Mouse (Mus musculus): ENCODE measurements around the gene Tpm1.

Gene Tpm1

DNA sequence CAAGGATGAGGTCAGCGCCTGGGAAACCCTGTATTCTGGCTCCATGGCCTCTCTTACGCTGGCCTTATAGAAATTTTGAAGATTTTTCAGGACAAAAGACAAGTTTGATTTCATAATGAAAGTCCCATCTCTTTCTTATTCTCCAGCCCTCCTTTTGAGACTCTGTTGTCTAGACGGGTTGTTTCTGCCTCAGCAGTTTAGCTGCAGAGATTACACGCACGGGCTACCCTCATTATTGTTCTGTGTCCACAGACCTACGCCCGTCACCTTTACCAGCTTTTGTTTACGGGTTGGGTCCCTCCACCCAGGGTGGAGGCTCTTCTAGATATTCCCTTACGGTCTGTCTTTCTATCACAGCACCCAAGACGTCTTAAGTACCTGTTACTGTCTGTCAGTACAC is 9.3 kb downstream of the Tpm1 start:
- CTCF ChIA-PET, result no interaction called here
- POLR2A ChIA-PET, result interaction anchor here in 3 of 4 experiments (1.0 to 1.7 kb wide), 4 partner anchors 14 to 36 kb away, joined by 3 to 7 read pairs (median 4); no protein-coding TSS in a partner anchor

DNA sequence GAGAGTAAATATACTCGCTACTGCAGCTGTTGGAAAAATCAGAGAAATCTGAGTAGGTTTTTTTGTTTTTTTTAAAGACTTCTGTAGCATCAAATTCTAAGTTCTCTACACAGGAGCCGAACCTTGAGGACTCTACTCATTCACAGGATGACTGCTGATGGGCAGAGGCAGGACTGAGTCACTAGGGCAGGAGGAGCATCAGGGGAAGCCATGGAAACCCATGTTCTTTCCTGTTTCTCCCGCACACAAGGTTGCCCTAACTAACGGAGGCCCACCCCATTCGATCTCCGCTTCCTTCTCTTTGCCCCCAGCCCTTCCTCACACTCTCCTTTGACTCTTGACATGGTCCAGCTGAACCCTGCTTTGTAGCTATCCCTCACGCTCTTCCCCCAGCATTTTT is 10.5 kb downstream of the Tpm1 start:
- ChIA-PET CTCF (interaction anchor here in 2 of 4 experiments (0.6 kb wide), 2 partner anchors 12 to 37 kb away, joined by 3 to 4 read pairs; no protein-coding TSS in a partner anchor), POLR2A (interaction anchor here in 1 of 4 experiments (1.7 kb wide), 1 partner anchor 35 kb away, joined by 4 read pairs; no protein-coding TSS in a partner anchor)

DNA sequence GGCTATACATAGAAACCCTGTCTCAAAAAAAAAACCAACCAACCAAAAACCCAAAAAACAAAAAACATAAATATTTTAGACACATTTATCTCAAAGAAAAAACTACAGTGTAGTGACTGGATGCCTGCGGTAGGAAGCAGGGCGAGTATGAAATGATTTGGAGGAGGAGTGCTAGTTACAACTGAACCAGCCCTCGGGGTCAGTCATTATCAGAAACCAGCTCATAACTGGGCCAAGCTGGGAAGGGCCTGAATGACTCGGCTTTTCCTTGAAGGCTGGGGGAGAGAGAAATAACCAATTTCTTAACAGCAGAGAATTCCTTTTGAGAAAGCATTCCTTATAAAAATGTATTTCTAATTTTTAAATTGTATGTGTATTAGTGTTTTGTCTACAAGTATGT is 11.5 kb downstream of the Tpm1 start:
- POLR2A ChIA-PET, result interaction anchor here in 2 of 4 experiments (0.8 to 2.8 kb wide), 6 partner anchors 14 to 38 kb away, joined by 3 to 10 read pairs (median 4); no protein-coding TSS in a partner anchor
- CTCF ChIA-PET, result no interaction called here

DNA sequence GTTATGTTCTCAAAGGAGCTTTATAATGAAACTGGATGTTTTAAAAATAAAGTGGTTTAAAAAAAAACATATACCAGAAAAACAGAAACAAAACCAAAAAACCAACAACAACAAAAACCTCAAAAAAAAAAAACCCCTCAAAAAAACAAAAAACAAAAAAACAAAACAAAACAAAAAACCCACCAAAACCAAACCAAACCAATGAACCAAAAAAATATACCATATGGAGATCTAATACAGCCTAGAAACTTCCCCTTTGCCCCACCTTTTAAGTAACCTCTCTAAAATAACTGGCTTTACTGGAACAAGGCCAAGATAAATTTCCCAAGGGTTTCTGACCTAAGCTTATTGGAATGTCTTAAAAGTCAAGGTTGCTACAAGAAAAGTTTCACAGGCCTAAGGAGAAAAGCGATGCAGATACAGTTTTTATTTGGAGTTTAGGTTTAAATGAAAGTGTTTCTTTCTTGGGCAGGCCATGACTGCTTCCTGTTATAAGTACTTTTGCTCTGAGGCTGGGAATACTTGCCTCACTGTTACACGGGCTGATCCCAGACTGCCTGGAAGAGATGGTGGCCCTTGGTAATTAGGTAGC is 12.6 kb downstream of the Tpm1 start:
- POLR2A ChIA-PET, result interaction anchor here in 3 of 4 experiments (0.7 to 2.8 kb wide), 10 partner anchors 9 to 123 kb away, joined by 3 to 10 read pairs (median 4); partner anchors contain the start of gene Rps27l (in 1 of the 3)

DNA sequence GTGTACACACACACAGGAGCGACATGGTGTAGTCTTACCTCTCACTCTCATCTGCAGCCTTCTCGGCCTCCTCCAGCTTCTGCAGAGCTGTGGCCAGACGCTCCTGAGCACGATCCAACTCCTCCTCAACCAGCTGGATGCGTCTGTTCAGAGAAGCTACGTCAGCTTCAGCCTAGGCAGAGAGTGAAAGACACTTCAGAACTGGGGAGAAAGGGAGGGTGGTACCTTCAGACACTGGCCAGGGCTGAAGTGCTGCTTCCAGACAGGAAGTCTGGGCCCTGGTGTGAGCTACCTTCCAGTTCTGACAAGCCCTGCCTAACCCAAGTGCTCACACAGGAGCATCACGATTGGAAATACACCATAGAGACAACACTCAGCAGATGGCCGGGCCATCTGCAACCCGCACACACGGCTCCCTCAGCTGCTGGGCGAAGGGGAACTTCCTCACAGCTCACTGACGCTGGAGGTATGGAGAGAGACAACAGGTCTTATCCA is 13.2 kb downstream of the Tpm1 start:
- POLR2A ChIA-PET, result interaction anchor here in 2 of 4 experiments (0.9 to 2.8 kb wide), 8 partner anchors 8 to 91 kb away, joined by 3 to 10 read pairs (median 4); partner anchors contain the start of gene Rps27l (in 1 of the 2)
- CTCF ChIA-PET, result interaction anchor here in 3 of 4 experiments (0.5 to 2.0 kb wide), 7 partner anchors 8 to 931 kb away, joined by 3 to 7 read pairs (median 3); no protein-coding TSS in a partner anchor

More for the DNA sequence above, 12.6 kb downstream of the Tpm1 start:
- CTCF ChIA-PET, result interaction anchor here in 1 of 4 experiments (0.7 to 1.4 kb wide), 2 partner anchors 35 to 533 kb away, joined by 3 to 4 read pairs; no protein-coding TSS in a partner anchor

DNA sequence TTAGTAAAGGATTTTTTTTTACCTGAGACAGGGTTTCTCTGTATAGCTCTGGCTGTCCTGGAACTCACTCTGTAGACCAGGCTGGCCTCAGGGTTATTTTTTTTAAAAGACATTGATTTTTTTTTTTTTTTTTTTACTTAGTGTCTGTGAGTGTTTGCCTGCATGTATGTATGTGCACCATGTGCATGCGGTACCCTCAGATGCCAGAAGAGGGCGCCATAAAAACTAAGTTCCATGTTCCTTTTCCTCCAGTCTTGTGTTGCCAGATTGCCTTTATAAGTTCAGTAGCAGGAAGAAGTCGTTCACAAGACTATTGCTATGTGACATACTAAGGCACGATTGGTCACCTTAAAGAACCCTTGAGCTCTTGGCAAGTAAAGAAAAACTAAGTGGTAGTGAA is 14.5 kb downstream of the Tpm1 start:
- POLR2A ChIA-PET, result interaction anchor here (0.7 to 3.7 kb wide), 5 partner anchors 9 to 791 kb away, joined by 3 to 26 read pairs (median 7); no protein-coding TSS in a partner anchor
- CTCF ChIA-PET, result interaction anchor here in 3 of 4 experiments (0.6 to 2.0 kb wide), 4 partner anchors 9 to 814 kb away, joined by 3 to 7 read pairs (median 4); no protein-coding TSS in a partner anchor

DNA sequence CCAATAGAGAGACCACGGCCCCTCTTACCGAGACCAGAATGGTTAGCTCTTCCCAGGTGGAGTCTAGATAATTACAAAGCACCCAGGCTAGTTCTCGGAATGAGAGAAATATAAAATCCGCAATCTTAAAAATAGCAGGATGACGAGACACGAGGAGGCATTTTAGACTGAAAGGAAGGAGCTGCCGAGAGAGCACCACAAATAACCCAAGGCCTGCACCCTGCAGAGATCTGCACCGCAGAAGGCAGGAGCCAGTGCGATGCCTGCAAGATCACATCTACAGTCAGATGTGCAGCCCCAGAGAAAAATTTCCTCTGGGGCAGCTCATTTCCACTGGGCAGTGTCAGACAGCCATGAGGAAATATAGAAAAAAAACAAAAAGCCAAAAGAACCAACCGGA is 16.2 kb downstream of the Tpm1 start:
- ChIA-PET POLR2A (interaction anchor here (0.9 to 3.7 kb wide), 14 partner anchors 9 to 55 kb away, joined by 3 to 26 read pairs (median 4); no protein-coding TSS in a partner anchor), CTCF (interaction anchor here in 3 of 4 experiments (0.6 to 2.7 kb wide), 6 partner anchors 10 to 78 kb away, joined by 3 to 12 read pairs (median 3); no protein-coding TSS in a partner anchor)

DNA sequence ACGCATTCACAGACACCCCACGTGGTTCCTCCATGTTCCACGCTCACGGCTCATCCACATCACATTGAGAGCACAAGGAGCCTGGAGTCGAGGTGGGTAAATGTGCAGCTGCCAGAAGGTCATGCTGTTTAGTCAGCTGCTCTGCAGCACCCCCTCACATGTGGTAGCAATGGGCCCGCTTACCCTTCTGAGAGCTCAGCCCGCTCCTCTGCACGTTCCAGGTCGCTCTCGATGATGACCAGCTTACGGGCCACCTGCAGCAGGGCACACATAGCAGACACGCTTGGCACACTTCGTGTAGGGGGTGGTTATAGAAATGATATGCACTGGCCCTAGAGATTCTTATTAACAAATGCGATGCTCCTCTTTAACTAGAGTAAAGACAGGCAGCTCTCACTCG is 16.6 kb downstream of the Tpm1 start:
- ChIA-PET POLR2A (interaction anchor here in 3 of 4 experiments (0.9 to 3.7 kb wide), 12 partner anchors 9 to 54 kb away, joined by 3 to 26 read pairs (median 4); no protein-coding TSS in a partner anchor), CTCF (interaction anchor here (0.6 to 2.7 kb wide), 7 partner anchors 11 to 78 kb away, joined by 3 to 12 read pairs (median 3); no protein-coding TSS in a partner anchor)

DNA sequence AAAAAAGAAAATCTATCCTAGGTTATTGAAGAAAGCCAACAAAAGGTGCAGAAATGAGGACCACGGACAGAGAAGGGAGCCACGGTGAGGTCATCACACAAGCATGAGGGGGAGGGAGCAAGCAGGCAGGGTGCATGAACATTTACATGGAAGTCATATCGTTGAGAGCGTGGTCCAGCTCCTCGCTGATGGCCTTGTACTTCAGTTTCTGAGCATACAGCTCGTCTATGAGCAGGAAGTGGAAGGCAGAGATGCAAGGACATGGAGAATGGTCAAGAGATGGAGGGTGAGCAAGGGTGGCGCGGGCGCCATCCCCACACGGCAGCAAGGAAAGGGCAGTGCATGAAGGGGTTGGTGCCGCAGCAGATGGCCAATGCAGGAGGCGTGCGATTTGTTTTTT is 19.7 kb downstream of the Tpm1 start:
- POLR2A ChIA-PET, result interaction anchor here in 1 of 4 experiments (1.7 kb wide), 1 partner anchor 14 kb away, joined by 6 read pairs; no protein-coding TSS in a partner anchor

DNA sequence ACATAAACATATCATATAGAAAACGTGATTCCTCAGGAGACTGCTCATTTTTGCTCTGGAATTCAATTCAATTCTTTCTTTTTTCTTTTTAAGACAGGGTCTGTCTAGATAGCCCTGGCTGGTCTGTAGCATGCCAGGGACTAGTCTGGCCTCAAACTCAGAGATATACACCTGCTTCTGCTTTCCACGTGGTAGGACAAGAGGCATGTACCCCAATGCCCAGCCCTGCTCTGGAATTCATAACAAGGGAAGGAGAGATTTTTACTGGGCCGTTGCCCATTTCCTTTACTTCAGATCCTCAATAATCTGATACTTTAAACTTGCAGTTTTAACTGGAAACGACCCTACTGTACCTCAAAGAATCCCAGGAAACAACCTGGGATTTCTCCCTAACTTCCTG is 20.3 kb downstream of the Tpm1 start:
- POLR2A ChIA-PET, result interaction anchor here in 1 of 4 experiments (1.2 to 1.6 kb wide), 2 partner anchors 18 to 27 kb away, joined by 4 read pairs; no protein-coding TSS in a partner anchor
- CTCF ChIA-PET, result no interaction called here

More for the DNA sequence above, 19.7 kb downstream of the Tpm1 start:
- CTCF ChIA-PET, result no interaction called here

DNA sequence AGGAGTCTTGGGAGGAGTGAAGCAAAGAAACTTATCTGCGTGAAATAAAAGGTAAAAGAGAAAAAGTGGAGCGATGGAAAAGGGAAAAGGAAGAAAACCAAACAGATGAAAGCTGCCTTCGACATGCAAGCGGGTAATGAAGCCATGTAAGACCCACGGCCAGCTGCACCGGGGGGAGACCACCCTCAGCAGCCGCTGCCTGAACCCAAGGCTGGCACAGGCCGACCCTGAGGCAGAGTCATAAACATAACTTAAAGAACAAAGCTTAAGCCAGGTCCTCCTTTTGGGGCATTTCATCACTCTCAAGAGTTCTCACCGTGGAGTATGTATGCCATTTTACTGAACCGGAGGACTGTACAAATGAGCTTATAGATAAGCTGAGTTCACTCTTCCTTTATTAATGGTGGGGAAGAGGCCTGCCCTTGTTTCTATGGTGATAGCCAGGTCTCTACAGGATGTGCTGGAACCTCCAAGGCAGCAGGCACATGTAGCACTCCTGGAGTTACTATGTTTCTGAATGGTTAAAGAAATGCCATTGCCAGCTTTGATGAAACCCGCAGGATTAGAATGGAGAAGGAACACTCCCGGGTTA is 21.0 kb downstream of the Tpm1 start:
- POLR2A ChIA-PET, result interaction anchor here in 2 of 4 experiments (1.2 to 1.6 kb wide), 4 partner anchors 8 to 27 kb away, joined by 4 read pairs; no protein-coding TSS in a partner anchor
- CTCF ChIA-PET, result interaction anchor here in 2 of 4 experiments (1.1 to 4.6 kb wide), 2 partner anchors 16 to 27 kb away, joined by 5 to 18 read pairs; no protein-coding TSS in a partner anchor

DNA sequence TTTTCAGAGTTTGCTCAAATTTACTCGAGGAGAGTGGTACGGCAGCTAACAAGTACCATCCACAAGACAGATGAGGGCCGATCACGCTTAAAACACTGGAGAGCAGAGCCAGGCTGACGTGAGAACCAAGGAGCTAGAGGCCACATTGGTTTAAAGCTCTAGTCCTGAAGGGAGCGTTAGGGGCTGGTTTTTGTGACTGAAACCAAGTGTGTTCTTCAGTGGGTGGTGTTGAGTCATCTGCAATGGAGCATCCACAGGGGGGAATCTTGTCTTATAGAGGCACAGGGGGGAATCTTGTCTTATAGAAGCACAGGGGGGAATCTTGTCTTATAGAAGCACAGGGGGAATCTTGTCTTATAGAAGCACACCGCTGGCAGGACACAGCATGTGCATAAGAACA is 22.3 kb downstream of the Tpm1 start:
- POLR2A ChIA-PET, result interaction anchor here (0.6 to 5.6 kb wide), 12 partner anchors 10 to 894 kb away, joined by 3 to 26 read pairs (median 4); no protein-coding TSS in a partner anchor
- CTCF ChIA-PET, result interaction anchor here in 1 of 4 experiments (0.8 to 4.6 kb wide), 2 partner anchors 17 to 25 kb away, joined by 3 to 18 read pairs; no protein-coding TSS in a partner anchor

DNA sequence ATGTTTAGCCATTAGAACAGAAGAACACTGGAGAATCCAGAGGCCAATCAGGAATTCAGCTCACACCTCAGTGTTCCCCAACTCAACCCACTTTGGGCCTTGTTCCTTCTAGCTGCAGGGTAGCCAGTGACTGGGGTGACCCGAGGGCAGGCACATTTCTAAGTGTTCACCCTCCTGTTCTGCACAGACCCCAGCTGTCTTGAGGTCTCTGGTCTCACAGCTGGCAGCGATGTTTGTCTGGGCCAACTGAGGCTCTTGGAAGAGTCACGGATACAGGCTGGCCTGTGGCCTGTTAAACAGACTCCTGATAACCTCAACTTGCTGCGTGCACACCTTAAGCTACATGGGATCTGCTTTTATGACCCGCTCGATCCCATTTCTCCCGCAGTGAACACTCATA is 23.1 kb downstream of the Tpm1 start:
- POLR2A ChIA-PET, result interaction anchor here in 3 of 4 experiments (0.6 to 5.6 kb wide), 8 partner anchors 14 to 290 kb away, joined by 3 to 26 read pairs (median 4); no protein-coding TSS in a partner anchor
- CTCF ChIA-PET, result interaction anchor here in 1 of 4 experiments (0.6 to 4.6 kb wide), 4 partner anchors 13 to 554 kb away, joined by 3 to 18 read pairs (median 4); no protein-coding TSS in a partner anchor

DNA sequence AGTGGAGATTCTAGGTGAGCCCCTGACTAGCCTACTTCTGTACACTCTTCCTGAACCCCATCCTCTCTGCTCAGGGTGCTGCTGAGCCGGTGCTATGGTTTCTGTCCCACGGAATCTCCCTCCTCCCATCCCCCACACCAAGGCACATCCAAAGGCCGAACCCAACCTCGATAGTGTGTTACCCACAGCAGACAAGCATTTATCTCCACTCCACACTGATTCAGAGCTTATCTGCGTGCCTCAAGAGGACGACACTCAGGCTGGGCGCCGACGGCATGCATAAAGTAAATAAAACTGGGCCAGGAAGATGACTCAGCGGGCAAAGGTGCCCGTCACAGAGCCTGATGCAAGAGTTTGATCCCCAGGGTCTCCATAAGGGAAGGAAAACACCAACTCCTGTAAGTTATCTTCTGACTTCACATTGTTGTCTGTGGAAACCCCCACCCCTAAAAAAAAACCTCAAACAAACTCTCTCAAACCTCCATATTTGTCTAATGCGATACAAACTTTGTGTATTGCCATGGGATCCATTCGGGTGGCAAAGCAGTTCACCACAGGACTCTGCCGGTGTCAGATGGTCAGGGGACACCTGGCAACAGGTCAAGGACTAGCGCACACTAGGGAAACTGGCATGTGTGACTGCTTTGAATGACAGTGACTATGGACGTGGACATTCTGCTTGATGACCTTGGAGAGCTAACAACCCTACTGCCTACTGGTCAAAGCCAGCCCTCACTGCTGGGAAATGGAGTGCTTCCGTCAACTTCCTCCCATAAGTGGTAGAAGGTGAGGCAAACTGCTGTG is 24.1 kb downstream of the Tpm1 start:
- ChIA-PET POLR2A (interaction anchor here in 3 of 4 experiments (0.9 to 5.6 kb wide), 7 partner anchors 7 to 185 kb away, joined by 3 to 26 read pairs (median 7); no protein-coding TSS in a partner anchor), CTCF (interaction anchor here in 2 of 4 experiments (0.5 to 4.6 kb wide), 4 partner anchors 19 to 553 kb away, joined by 3 to 18 read pairs (median 5); no protein-coding TSS in a partner anchor)

DNA sequence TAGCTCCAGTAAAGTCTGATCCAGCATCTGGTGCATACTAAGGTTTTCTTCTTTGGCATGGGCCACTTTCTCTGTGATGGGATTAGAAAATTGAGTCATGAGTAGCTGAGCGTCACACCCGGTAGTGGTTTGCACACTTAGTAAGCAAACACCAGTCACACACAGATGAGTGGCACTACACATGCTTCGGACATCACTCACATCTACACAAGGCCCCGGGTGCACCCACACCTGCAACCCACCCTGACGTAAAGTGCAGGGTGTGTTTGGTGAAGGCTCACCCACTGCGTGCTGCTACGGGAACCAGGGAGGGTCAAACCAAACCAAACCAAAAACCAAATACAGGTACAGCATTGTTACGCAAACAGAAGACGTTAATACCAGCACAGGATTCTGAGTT is 25.8 kb downstream of the Tpm1 start:
- ChIA-PET CTCF (interaction anchor here in 2 of 4 experiments (0.6 to 4.6 kb wide), 4 partner anchors 21 to 24 kb away, joined by 3 to 18 read pairs (median 4); no protein-coding TSS in a partner anchor), POLR2A (interaction anchor here (0.6 to 5.6 kb wide), 13 partner anchors 9 to 1563 kb away, joined by 3 to 26 read pairs (median 7); partner anchors contain the start of gene Spg21 (in 1 of the 4))

DNA sequence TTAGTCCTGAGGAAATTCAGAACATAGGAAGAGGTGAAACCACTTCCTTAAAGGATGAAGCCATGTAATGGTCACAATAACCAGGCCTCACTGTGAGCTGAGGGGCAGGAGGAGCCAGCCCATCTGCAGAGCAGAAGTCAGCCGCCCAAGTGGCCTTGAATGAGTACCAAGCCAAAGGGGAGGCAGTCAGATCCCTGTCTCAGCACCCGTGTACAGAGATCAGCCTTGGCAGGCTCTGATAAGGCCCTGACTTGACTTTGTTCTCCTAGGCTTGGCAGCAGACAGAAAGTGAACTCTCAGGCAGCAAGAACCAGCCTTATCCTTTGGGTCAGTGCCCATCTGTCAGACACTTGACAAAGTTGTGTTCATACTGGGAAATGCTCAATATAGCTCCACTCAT is 29.1 kb downstream of the Tpm1 start:
- CTCF ChIA-PET, result interaction anchor here in 1 of 4 experiments (0.7 kb wide), 1 partner anchor 19 kb away, joined by 3 read pairs; no protein-coding TSS in a partner anchor
- POLR2A ChIA-PET, result interaction anchor here in 2 of 4 experiments (0.7 to 1.2 kb wide), 4 partner anchors 14 to 122 kb away, joined by 3 to 6 read pairs (median 3); no protein-coding TSS in a partner anchor

DNA sequence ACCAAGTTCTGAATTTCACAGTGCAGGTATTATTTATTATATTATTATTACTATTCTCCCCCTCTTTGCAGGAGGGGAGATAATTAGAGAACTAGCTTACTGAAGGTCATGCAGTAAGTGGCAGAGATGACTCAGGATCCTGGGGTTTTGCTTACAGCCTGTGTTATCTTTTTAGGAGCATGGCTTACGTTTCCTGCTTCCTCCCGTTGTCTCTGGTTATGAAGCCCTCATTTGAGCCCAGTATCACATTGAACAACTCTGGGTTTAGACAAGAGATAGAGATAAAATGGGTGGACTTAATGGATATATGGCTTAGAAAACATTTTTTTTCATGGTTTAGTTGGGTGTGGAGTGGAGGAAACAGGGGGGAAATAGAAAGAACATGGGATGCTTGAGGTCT is 35.7 kb downstream of the Tpm1 start:
- POLR2A ChIA-PET, result interaction anchor here in 3 of 4 experiments (0.8 to 5.4 kb wide), 9 partner anchors 10 to 31 kb away, joined by 3 to 26 read pairs (median 9); no protein-coding TSS in a partner anchor
- CTCF ChIA-PET, result interaction anchor here in 2 of 4 experiments (1.4 to 2.9 kb wide), 3 partner anchors 12 to 32 kb away, joined by 4 to 9 read pairs (median 9); no protein-coding TSS in a partner anchor

All from embryonic stem cell, embryonic (primary cell).